Mouse (Mus musculus) gastrocnemius, postnatal 25 days (tissue): ENCODE results near the gene Syt1. TPM values are rescaled to one million over a fixed set of nuclear protein-coding genes. Genes with fewer than 3 reads are reported as not detected.

Source experiments
- DNase-seq: peaks from one replicate; pipeline ENCODE4 v3.0.0; 2022
- total RNA-seq, 2 experiments: library from RNA; stranded (reverse); gene quantifications; 1 replicate in 1 of 2; 2 replicates in 1 of 2; pipeline ENCODE4 v1.2.3; 2021

Syt1 gene
- total RNA-seq, 2 experiments from 2014 or later: not detected

DNA sequence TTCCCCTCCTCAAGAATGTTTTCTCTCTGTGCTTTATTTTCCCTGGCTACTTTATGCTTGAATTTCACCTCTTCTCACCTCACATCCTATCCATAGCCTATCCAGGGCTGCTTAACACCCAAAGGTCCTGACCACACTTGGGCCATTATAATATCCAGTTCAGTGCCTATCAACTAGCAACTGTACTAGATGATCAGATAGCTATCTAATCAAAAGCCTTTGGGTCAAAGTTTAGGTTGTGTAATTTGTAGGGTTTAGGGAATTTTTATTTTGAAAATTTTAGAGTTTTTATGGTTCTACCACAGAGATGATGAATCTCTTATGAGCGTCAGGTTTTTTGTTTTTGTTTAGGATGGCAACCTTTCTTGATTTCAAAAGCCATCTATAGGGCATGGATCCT is 125.0 kb downstream of the Syt1 start:
- no peak for DNase-seq

GRCm38 (mm10) chr10:108884520-108884919 is 126.3 kb downstream of the Syt1 start:
- DNase-seq: no peak

DNA sequence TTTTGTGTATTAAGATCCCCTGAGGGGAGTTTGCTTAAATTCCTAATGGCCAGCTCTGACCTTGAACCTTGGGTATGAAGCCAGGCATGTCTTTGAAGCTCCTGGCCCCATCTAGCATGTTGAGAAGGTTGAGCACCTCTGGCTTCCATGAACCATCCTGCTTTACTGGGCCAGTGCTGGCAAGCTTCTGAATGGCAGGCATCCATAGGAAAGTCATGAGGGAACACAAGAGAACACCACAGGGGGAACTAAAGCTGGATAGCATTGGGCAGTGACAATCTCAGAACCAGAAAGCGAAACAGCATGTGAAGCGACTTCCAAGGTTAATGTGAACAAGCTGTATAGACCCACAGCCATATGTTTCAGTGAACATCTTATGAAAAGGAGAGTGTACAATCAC is 130.4 kb downstream of the Syt1 start:
- DNase-seq: no peak

DNA sequence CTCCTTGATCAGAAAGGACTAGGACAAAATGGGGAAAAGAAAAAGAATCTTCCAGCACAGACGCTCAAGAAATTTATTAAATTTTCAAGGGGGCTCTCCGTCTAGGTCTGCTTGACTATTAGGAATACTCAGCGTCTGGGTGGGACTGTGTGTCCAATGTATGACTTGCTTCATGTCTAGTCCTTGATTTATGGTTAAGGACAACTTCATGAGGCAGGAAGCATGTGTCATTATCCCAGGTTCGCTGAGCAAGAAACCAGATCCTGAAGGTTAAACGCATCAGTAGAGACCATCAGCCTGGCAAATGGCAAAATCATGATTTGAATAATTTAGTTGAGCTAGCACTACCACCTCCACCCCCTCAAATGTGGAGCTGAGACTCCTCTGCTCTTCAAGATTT is 135.1 kb downstream of the Syt1 start:
- no peak for DNase-seq

- no peak for DNase-seq
Measured at GRCm38 (mm10) chr10:108874687-108875086, 136.1 kb downstream of the Syt1 start.

DNA sequence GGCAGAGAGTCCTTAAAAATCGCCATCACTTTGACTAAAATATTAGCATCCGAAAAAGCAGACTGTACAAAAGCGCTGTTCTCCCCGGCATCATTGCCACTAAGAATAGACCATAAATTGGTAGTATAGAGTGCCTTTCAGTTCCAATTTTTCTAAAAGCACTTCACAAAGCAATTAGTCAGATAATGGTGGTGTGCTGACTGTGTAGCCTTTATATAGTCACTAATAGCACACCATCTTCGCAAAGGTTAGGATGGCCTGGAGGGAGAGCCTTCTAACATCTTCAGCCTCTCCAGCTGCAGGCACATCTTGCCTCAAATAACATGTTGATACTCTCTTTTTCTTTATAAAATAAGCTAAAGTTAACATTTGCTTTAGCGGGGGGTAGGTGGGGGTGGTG is 138.4 kb downstream of the Syt1 start:
- no peak for DNase-seq

DNA sequence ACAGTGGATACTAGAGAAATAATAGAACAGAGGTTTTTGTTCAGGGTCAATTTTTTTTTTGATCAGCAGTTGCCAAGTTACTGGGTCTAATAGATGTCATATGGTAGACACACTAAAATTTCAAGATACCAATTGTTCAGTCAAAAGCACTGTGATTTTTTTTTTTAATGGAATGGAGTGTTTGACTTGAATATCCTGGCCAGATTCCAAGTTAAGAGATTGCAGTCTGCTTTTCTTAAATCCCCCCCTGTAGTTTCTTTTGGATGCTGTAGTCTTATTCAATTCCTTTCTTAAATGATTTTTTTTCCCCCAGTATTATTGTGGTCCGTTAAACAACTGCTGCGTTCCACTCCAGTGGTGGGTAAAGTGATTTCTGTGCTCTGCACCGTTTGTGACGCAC is 140.2 kb downstream of the Syt1 start:
- DNase-seq: no peak

DNA sequence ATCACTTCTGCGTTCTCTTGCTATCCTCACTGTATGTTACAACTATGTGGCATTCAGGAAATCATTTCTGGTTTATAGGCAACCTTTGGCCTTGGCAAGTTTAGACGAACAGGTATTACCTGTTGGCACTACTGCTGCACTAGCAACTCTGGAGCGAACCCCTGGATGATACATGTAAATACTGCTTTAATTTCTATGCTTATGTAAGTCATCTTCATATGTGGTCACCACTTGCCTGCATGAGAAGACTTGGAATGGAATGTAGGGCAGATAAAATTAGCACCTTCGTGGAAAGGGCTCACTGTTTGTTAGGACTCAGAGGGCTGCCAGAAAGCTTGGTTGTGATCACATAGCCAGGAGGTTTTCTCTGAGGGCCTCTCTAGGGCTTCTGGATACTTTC is 142.6 kb downstream of the Syt1 start:
- no peak for DNase-seq

- DNase-seq: no peak
Measured at GRCm38 (mm10) chr10:108867202-108867601, 143.6 kb downstream of the Syt1 start.

GRCm38 (mm10) chr10:108865586-108865985 is 145.2 kb downstream of the Syt1 start:
- no peak for DNase-seq

- DNase-seq: no peak
Measured at GRCm38 (mm10) chr10:108855986-108856385, 154.8 kb downstream of the Syt1 start.

GRCm38 (mm10) chr10:108852757-108853156 is 158.0 kb downstream of the Syt1 start:
- DNase-seq: no peak

DNA sequence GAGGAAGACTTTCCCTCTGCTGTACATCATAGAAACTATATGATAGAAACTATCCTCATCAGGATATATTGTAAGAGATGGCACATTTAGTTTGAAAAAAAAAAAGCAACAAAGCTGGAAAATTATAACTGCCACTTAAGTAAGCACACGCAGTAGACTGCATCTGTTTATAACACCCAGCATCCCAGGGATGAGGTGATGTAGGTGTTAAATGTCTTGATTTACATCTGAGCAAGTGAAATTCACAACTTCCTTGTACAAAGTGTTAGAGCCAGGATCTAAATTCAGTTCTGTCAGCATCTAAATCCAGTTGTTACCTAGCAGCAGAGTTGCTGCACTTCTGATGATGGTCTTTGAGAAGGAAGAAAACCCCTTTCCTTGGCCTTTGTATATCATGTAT is 173.3 kb downstream of the Syt1 start:
- DNase-seq: no peak

- DNase-seq: no peak
Measured at GRCm38 (mm10) chr10:108832248-108832647, 178.5 kb downstream of the Syt1 start.

GRCm38 (mm10) chr10:108831801-108832200 is 179.0 kb downstream of the Syt1 start:
- no peak for DNase-seq

DNA sequence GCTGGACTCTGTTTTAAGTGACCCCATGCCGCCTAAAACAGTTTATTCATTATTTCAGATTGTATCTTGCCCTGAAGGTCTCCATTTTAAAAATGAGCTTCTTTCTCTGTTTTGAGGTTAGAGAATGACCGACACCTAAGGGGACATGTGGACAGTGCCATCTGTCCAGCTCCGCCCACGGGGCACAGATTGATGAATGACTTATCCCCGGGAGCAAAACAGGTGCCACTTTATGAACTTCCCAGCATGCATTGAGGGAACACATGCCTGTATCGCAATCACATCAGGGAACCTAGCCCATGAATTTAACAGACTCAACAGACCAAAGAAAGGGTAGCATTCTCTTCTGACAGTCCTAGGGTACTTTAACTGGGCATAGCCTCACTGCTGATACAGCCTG is 188.5 kb downstream of the Syt1 start:
- no peak for DNase-seq

- DNase-seq: no peak
Measured at GRCm38 (mm10) chr10:108815339-108815738, 195.4 kb downstream of the Syt1 start.

- DNase-seq: peak; percentile 46
Measured at GRCm38 (mm10) chr10:108804380-108804779, 206.4 kb downstream of the Syt1 start.

DNA sequence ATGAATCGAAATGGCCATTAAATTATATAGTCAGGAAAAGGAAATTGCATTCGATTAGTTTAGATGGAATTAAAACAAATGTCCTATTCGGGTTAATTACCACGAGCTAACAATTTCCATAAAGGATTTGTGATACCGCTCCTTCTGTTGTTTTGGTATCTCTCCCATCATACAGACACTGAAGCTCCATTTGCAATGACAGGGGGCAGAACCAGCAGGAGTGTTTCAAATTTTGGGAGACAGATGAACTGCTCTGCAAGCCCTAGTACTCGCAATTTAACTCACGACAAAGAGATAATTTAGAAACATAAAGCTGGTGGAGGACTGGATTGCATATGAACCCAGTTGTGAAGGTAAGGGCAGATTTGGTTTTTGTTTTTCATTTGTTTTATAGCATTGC is 210.0 kb downstream of the Syt1 start:
- no peak for DNase-seq

GRCm38 (mm10) chr10:108798826-108799225 is 212.0 kb downstream of the Syt1 start:
- no peak for DNase-seq

GRCm38 (mm10) chr10:108782817-108783216 is 228.0 kb downstream of the Syt1 start:
- no peak for DNase-seq

DNA sequence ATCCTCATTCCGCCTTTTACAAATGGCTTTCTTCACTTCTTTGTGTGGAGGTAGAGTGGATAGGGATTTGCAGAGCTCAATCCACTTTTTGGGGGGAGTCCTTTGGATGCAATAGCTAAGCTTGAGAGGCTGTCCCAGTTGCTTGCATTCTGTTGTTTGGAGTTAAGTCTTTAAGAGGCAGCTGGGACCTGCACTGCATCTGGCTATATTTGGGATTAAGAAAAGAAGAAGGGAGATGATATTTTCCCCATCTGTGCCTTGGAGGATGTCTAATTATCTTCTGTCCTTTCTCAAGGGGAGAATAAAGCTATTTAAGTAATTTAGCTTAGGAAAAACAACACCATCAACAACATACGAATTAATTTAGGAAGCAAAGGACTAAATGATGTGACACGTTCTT is 230.2 kb downstream of the Syt1 start:
- DNase-seq: no peak

DNA sequence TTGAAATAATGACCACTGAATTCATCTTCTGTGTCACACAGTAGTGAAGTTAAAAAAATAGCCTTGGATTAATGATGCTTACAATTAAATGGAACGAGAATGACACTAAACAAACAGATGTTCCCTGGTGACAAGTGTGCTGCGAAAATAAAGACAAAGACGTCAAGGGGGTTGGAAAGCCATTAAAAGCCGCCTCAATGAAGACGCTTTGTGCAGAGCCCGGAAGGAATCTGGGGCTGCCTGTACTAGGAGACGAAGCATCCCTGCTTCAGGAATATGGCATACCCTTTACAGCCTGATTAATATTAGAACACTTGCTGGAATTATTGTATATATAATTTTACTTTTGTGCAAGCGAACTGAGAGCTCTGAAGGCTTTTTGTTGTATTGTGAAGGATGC is 234.0 kb downstream of the Syt1 start:
- DNase-seq: no peak

DNA sequence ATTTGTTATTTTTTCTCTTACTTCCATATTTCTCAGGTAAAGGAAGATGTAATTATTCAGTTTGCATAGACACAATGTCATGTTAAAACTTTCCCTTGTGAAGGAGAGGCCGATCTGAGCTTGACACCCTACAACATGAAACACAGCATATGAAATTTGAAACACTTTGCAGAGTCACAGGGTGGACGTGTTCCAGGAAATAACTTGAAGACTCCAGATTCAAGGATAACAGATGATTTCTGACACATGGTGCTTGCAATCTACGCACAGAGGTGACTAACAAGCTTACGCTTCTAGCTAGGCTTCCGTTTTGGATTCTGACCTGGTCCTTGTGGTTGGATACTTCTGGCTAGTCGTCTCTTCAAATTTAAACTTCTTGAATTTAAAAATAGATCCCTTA is 239.7 kb downstream of the Syt1 start:
- DNase-seq: no peak

DNA sequence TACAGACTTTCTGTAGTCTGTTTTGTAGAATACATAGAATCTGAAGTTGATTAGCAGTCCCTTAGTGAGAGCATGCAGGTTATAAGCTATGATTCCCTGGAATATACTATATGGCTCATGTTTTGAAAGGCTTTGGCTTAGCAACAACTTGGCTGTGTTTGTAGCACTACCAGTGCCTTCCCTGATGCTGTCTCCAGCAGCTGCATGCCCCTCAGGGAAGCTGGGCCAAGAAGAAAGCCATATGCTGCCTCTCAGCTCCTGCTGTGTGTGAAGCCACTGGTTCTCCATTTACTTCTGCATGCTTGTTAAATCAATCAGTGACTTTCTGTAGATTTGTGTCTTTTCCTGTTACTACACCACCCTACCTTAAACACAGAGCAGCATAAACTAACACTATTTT is 245.2 kb downstream of the Syt1 start:
- DNase-seq: no peak
